Mouse (Mus musculus): ENCODE measurements around the gene Bbx.

GRCm38 (mm10) chr16:50360631-50361030, 71.6 kb downstream of the Bbx start:
- TF ChIP-seq POLR2A (IDR thresholded peaks at IDR 0.05; ENCODE audit: insufficient read length, low read depth), result no peak
- no peak for TF ChIP-seq USF1 (IDR thresholded peaks at IDR 0.05; ENCODE audit: low read depth)
- TF ChIP-seq MYOG (IDR thresholded peaks at IDR 0.05; ENCODE audit: control insufficient read depth in 1 of 3, insufficient read depth in 1 of 3, insufficient read length in 2 of 3, low read depth in 2 of 3), result no peak
- TF ChIP-seq E2F4 (IDR thresholded peaks at IDR 0.05; ENCODE audit: insufficient read depth), result no peak
- no peak for TF ChIP-seq CEBPB (IDR thresholded peaks at IDR 0.05; ENCODE audit: insufficient read depth, poor library complexity, severe bottlenecking)
- no peak for TF ChIP-seq MYOD1 (IDR thresholded peaks at IDR 0.05; ENCODE audit: control insufficient read depth in 1 of 3, insufficient read length in 2 of 3, low read depth in 2 of 3)
- TF ChIP-seq REST (IDR thresholded peaks at IDR 0.05; ENCODE audit: insufficient read depth, insufficient read length), result no peak
- TF ChIP-seq POLR2AphosphoS2 (IDR thresholded peaks at IDR 0.05; ENCODE audit: insufficient read length, low read depth), result no peak
- TF ChIP-seq MAX (IDR thresholded peaks at IDR 0.05; ENCODE audit: low read depth), result no peak
- TF ChIP-seq SRF (IDR thresholded peaks at IDR 0.05; ENCODE audit: control insufficient read depth, insufficient read length, low read depth), result no peak
- TF ChIP-seq TCF12 (IDR thresholded peaks at IDR 0.05; ENCODE audit: insufficient read depth, poor library complexity, severe bottlenecking), result no peak
